Mouse (Mus musculus): ENCODE measurements at regions not wholly inside any gene's neighbourhood (a gene's known extent, or its start where the extent isn't known, plus 50 kb on each side); places are given as distances from the start of the nearest gene placed in this dataset.

GRCm38 (mm10) chr13:119143351-119143750 is 285.1 kb upstream of the Paip1 start:
- no peak for TF ChIP-seq CTCF (IDR thresholded peaks at IDR 0.05; ENCODE audit: low read depth)
- TF ChIP-seq EP300 (optimal IDR thresholded peaks at IDR 0.05), result no peak
